Mouse (Mus musculus): ENCODE data around the gene Vmn1r2.
"Not testable (repeated sequence)": the region's sequence is repeated elsewhere in the genome, so short reads cannot be mapped to it uniquely, and the experiment has no call there.

DNA sequence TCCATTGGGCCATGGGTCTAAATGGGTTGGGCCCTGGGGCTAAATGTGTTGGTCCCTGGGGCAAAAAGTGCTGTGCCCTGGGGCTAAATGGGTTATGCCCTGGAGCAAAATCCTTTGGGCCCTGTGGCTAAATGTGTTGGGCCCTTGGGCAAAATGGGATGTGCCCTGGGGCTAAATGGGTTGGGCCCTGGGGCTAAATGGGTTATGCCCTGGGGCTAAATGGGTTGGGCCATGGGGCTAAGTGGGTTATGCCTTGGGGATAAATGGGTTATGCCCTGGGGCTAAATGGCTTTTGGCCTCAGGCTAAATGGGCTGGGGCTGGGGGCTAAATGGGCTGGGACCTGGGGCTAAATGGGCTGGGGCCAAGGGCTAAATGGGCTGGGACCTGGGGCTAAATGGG is 2.7 kb upstream of the Vmn1r2 start:
- not testable (repeated sequence) for TF ChIP-seq CTCF, POLR2A (IDR thresholded peaks at IDR 0.05; ENCODE audit: extremely low read depth, insufficient read depth, low read length)

Data from cortical plate, adult 2 months (tissue).